Mouse (Mus musculus) left cerebral cortex, postnatal 25 days (tissue): ENCODE measurements around the gene Tubb4b. TPM values are rescaled to one million over a fixed set of nuclear protein-coding genes. Genes with fewer than 3 reads are reported as not detected.

ENCODE experiments used
- DNase-seq, 2 experiments: peaks; one replicate each; pipeline ENCODE4 v3.0.0; 2022; ENCODE audit warnings: low spot score in 2 of 2, mixed read lengths in 1 of 2
- intact Hi-C: fragments of 180-260 bp; cut with DNase I; formaldehyde crosslinking; loops from one replicate; pipeline ENCODE4 v1.15.1; 2025
- total RNA-seq, 2 experiments: library from RNA; stranded (reverse); gene quantifications; 2 replicates each; pipeline ENCODE4 v1.2.3; 2021

Tubb4b gene
- total RNA-seq, 2 experiments from 2014 or later: 376 to 398 TPM

GRCm38 (mm10) chr2:25177685-25178084, 46.8 kb downstream of the Tubb4b start:
- intact Hi-C loops: no loop called here

GRCm38 (mm10) chr2:25177076-25177475, 47.4 kb downstream of the Tubb4b start:
- no peak for DNase-seq
- intact Hi-C loops: no loop called here

More at GRCm38 (mm10) chr2:25177685-25178084, 46.8 kb downstream of the Tubb4b start:
- DNase-seq: peak in 1 of 2 experiments; percentile 59

- DNase-seq: no peak
- intact Hi-C loops: no loop called here
Measured at GRCm38 (mm10) chr2:25176573-25176972, 47.9 kb downstream of the Tubb4b start.

- intact Hi-C loops: no loop called here
- no peak for DNase-seq
Measured at GRCm38 (mm10) chr2:25175690-25176078, 48.8 kb downstream of the Tubb4b start.

GRCm38 (mm10) chr2:25174866-25175689, 49.4 kb downstream of the Tubb4b start:
- intact Hi-C loops: no loop called here

GRCm38 (mm10) chr2:25173821-25174220, 50.7 kb downstream of the Tubb4b start:
- DNase-seq: no peak
- intact Hi-C loops: no loop called here

More at GRCm38 (mm10) chr2:25174866-25175689, 49.4 kb downstream of the Tubb4b start:
- no peak for DNase-seq

GRCm38 (mm10) chr2:25172629-25173028, 51.9 kb downstream of the Tubb4b start:
- DNase-seq: no peak
- intact Hi-C loops: no loop called here

Other genes with a start within 250 kb of the Tubb4b start
- 10 to 100 TPM; 72.5 to 79.4 TPM for gene Mrpl41, start 249.6 kb downstream of the Tubb4b start, total RNA-seq
- 10 to 100 TPM; 14.6 to 17.5 TPM for gene Pnpla7, start 248.7 kb downstream of the Tubb4b start, total RNA-seq
- 100 to 1,000 TPM; 472 to 481 TPM for gene Nsmf, start 170.3 kb downstream of the Tubb4b start, total RNA-seq
- gene Entpd8, start 144.4 kb downstream of the Tubb4b start, total RNA-seq: not detected
- not detected for gene Noxa1, start 129.6 kb downstream of the Tubb4b start, total RNA-seq
- 10 to 100 TPM; 21.7 to 30.7 TPM for gene Nrarp, start 43.9 kb downstream of the Tubb4b start, total RNA-seq
- 1 to 10 TPM; 1.9 to 2.3 TPM for gene Tor4a, start 27.8 kb downstream of the Tubb4b start, total RNA-seq
- gene Nelfb, start 13.2 kb downstream of the Tubb4b start, total RNA-seq: 10 to 100 TPM; 50.8 to 51.8 TPM
- under 1 TPM in 1 of 2 experiments, not detected in 1; 0.23 TPM for gene Stpg3, start 10.1 kb downstream of the Tubb4b start, total RNA-seq
- not detected for gene Fam166a, start 6.0 kb downstream of the Tubb4b start, total RNA-seq
- not detected for gene Slc34a3, start 9.7 kb upstream of the Tubb4b start, total RNA-seq
- not detected for gene Rnf224, start 12.1 kb upstream of the Tubb4b start, total RNA-seq
- gene Rnf208, start 17.6 kb upstream of the Tubb4b start, total RNA-seq: 100 to 1,000 TPM; 243 to 256 TPM
- not detected for gene Cysrt1, start 17.8 kb upstream of the Tubb4b start, total RNA-seq
- 1 to 10 TPM; 1.6 to 2.9 TPM for gene AL732309.1, start 22.2 kb upstream of the Tubb4b start, total RNA-seq
- 10 to 100 TPM; 32.8 to 37.3 TPM for gene Tmem203, start 30.7 kb upstream of the Tubb4b start, total RNA-seq
- 10 to 100 TPM; 14.4 to 15.5 TPM for gene Tprn, start 37.9 kb upstream of the Tubb4b start, total RNA-seq
- gene Ssna1, start 47.7 kb upstream of the Tubb4b start, total RNA-seq: 10 to 100 TPM; 67.2 to 69.6 TPM
- gene Anapc2, start 47.8 kb upstream of the Tubb4b start, total RNA-seq: 10 to 100 TPM; 73.0 to 77.2 TPM
- gene Tmem210, start 63.4 kb upstream of the Tubb4b start, total RNA-seq: not detected
- gene Lrrc26, start 65.2 kb upstream of the Tubb4b start, total RNA-seq: not detected
- gene Grin1, start 94.5 kb upstream of the Tubb4b start, total RNA-seq: 100 to 1,000 TPM; 435 to 455 TPM
- gene Man1b1, start 107.6 kb upstream of the Tubb4b start, total RNA-seq: 10 to 100 TPM; 55.0 to 59.5 TPM
- gene Dpp7, start 131.7 kb upstream of the Tubb4b start, total RNA-seq: 10 to 100 TPM; 28.2 to 33.2 TPM
- gene Uap1l1, start 141.0 kb upstream of the Tubb4b start, total RNA-seq: 10 to 100 TPM; 11.3 to 14.0 TPM
- gene Sapcd2, start 147.6 kb upstream of the Tubb4b start, total RNA-seq: 1 to 10 TPM; 1.9 to 2.5 TPM
- 10 to 100 TPM; 11.7 to 13.2 TPM for gene Entpd2, start 171.2 kb upstream of the Tubb4b start, total RNA-seq
- gene Npdc1, start 174.6 kb upstream of the Tubb4b start, total RNA-seq: 100 to 1,000 TPM; 331 to 339 TPM
- gene Fut7, start 198.6 kb upstream of the Tubb4b start, total RNA-seq: under 1 TPM; 0.32 to 0.37 TPM
- 100 to 1,000 TPM; 154 to 165 TPM for gene Abca2, start 204.0 kb upstream of the Tubb4b start, total RNA-seq
- under 1 TPM in 1 of 2 experiments, not detected in 1; 0.69 TPM for gene Clic3, start 232.1 kb upstream of the Tubb4b start, total RNA-seq
- gene Paxx, start 236.4 kb upstream of the Tubb4b start, total RNA-seq: 10 to 100 TPM; 68.6 to 81.0 TPM
- gene Ptgds, start 245.3 kb upstream of the Tubb4b start, total RNA-seq: 1,000 to 10,000 TPM; 1,926 to 2,241 TPM